Mouse (Mus musculus) C2C12 (cell line): ENCODE data around the gene Rere. TPM values are rescaled to one million over a fixed set of nuclear protein-coding genes. Genes with fewer than 3 reads are reported as not detected.
"Not testable (repeated sequence)": the region's sequence is repeated elsewhere in the genome, so short reads cannot be mapped to it uniquely, and the experiment has no call there.

Experiments
- H3K27me3 ChIP-seq: one replicate; pipeline ENCODE4 v1.6.1; 2011; ENCODE audit not compliant: control insufficient read depth, insufficient read depth, insufficient read length
- H3K36me3 ChIP-seq: one replicate; pipeline ENCODE4 v1.6.1; 2011; ENCODE audit not compliant: control insufficient read depth, insufficient read depth
- H3K4me3 ChIP-seq: one replicate; pipeline ENCODE4 v1.5.1; 2011; ENCODE audit warnings: mild to moderate bottlenecking, control low read depth; ENCODE audit not compliant: poor library complexity, insufficient read depth, severe bottlenecking
- H3K79me2 ChIP-seq: one replicate; pipeline ENCODE4 v1.6.1; 2011; ENCODE audit not compliant: control insufficient read depth, insufficient read depth
- H3K79me3 ChIP-seq: one replicate; pipeline ENCODE4 v1.6.1; 2011; ENCODE audit warnings: low read depth, control low read depth
- H3ac ChIP-seq: one replicate; pipeline ENCODE3; 2011; ENCODE audit warnings: low read depth; ENCODE audit not compliant: control insufficient read depth, insufficient read length
- CEBPB ChIP-seq: IDR thresholded peaks from one replicate; pipeline ENCODE4 v1.6.1; 2011; ENCODE audit warnings: low read depth, mild to moderate bottlenecking, control low read depth, moderate library complexity
- CTCF ChIP-seq: IDR thresholded peaks from one replicate; pipeline ENCODE4 v1.5.1; 2011; ENCODE audit not compliant: control insufficient read depth, insufficient read depth, insufficient read length
- FOSL1 ChIP-seq: IDR thresholded peaks from one replicate; pipeline ENCODE4 v1.8.0; 2011; ENCODE audit warnings: mild to moderate bottlenecking, low read length; ENCODE audit not compliant: poor library complexity, insufficient read depth, severe bottlenecking
- MAX ChIP-seq: IDR thresholded peaks from one replicate; pipeline ENCODE4 v1.6.1; 2011; ENCODE audit warnings: mild to moderate bottlenecking, control low read depth
- MYOD1 ChIP-seq: IDR thresholded peaks from one replicate; pipeline ENCODE4 v1.6.1; 2011; ENCODE audit warnings: low read depth; ENCODE audit not compliant: control insufficient read depth, insufficient read length
- MYOG ChIP-seq: IDR thresholded peaks from one replicate; pipeline ENCODE4 v1.6.1; 2011; ENCODE audit not compliant: control insufficient read depth, insufficient read length; ENCODE audit errors: extremely low read depth
- USF1 ChIP-seq: IDR thresholded peaks from one replicate; pipeline ENCODE4 v1.6.1; 2011; ENCODE audit warnings: low read depth, mild to moderate bottlenecking, control low read depth, moderate library complexity
- polyA plus RNA-seq: library from polyadenylated mRNA; unstranded; fragments of >200 nt; fragmentation: generic; extraction: Trizol; gene quantifications from one replicate; pipeline ENCODE4 v1.2.1, GENCODE M21; 2012; ENCODE audit warnings: missing spikeins

Rere gene
- polyA plus RNA-seq, 1 experiment, result 27.1 TPM

- TF ChIP-seq MYOD1 (no peak), CEBPB (no peak), FOSL1 (no peak)
- Histone ChIP-seq H3K4me3 (peak overlapping the region; percentile 79), H3K36me3 (no peaks in the 10 kb centered on the region), H3K27me3 (no peaks in the 10 kb centered on the region), H3K79me2 (peaks cover 64% of the 10 kb centered on the region), H3ac (no peak overlapping the region), H3K79me3 (peaks cover 54% of the 10 kb centered on the region)
Observed at GRCm38 (mm10) chr4:150282631-150283334, 1.3 kb downstream of the Rere start.

GRCm38 (mm10) chr4:150283335-150283638 lies 1.8 kb downstream of the Rere start:
- peaks cover 59% of the 10 kb centered on the region for H3K79me3 ChIP-seq
- H3ac ChIP-seq, result no peak overlapping the region
- H3K27me3 ChIP-seq, result no peaks in the 10 kb centered on the region
- no peak for TF ChIP-seq MAX
- no peak for TF ChIP-seq CEBPB
- no peak for TF ChIP-seq USF1
- no peak for TF ChIP-seq FOSL1
- no peak for TF ChIP-seq MYOG
- TF ChIP-seq CTCF, result no peak
- no peak for TF ChIP-seq MYOD1
- no peaks in the 10 kb centered on the region for H3K36me3 ChIP-seq
- H3K4me3 ChIP-seq, result peak overlapping the region; percentile 79
- peaks cover 69% of the 10 kb centered on the region for H3K79me2 ChIP-seq

GRCm38 (mm10) chr4:150283993-150284392 lies 2.5 kb downstream of the Rere start:
- TF ChIP-seq MYOG, result no peak
- TF ChIP-seq USF1, result no peak
- no peak for TF ChIP-seq CTCF
- TF ChIP-seq CEBPB, result no peak
- TF ChIP-seq MAX, result no peak
- TF ChIP-seq FOSL1, result no peak
- no peak for TF ChIP-seq MYOD1
- H3K79me2 ChIP-seq, result peaks cover 76% of the 10 kb centered on the region
- H3ac ChIP-seq, result no peak overlapping the region
- H3K79me3 ChIP-seq, result peaks cover 66% of the 10 kb centered on the region
- H3K36me3 ChIP-seq, result no peaks in the 10 kb centered on the region
- no peak overlapping the region for H3K4me3 ChIP-seq
- H3K27me3 ChIP-seq, result no peaks in the 10 kb centered on the region

- Histone ChIP-seq H3K36me3 (peaks cover 6% of the 10 kb centered on the region), H3K79me3 (peaks cover 94% of the 10 kb centered on the region), H3K4me3 (no peak overlapping the region), H3K27me3 (no peaks in the 10 kb centered on the region), H3K79me2 (peaks cover 100% of the 10 kb centered on the region), H3ac (no peak overlapping the region)
- peak; percentile 83 for TF ChIP-seq CEBPB
- no peak for TF ChIP-seq FOSL1
Observed at GRCm38 (mm10) chr4:150286980-150287379, 5.5 kb downstream of the Rere start.

GRCm38 (mm10) chr4:150287463-150287862 lies 6.0 kb downstream of the Rere start:
- not testable (repeated sequence) for H3K27me3 ChIP-seq, H3K4me3 ChIP-seq, H3ac ChIP-seq, H3K36me3 ChIP-seq
- Histone ChIP-seq H3K79me3 (peaks cover 93% of the 10 kb centered on the region), H3K79me2 (peaks cover 100% of the 10 kb centered on the region)

GRCm38 (mm10) chr4:150291900-150292299 lies 10.5 kb downstream of the Rere start:
- Histone ChIP-seq H3K79me3 (peaks cover 93% of the 10 kb centered on the region), H3ac (no peak overlapping the region), H3K79me2 (peaks cover 100% of the 10 kb centered on the region), H3K4me3 (no peak overlapping the region), H3K36me3 (peaks cover 6% of the 10 kb centered on the region), H3K27me3 (no peaks in the 10 kb centered on the region)
- TF ChIP-seq MYOG (no peak), MYOD1 (no peak), CEBPB (no peak), MAX (no peak), USF1 (no peak), CTCF (no peak), FOSL1 (no peak)
